Mouse (Mus musculus) heart, adult 2 months (tissue): ENCODE data around the gene Pdia4. TPM values are rescaled to one million over a fixed set of nuclear protein-coding genes. Genes with fewer than 3 reads are reported as not detected.

Experiments used
- DNase-seq, 2 experiments: peaks; one replicate each; pipeline ENCODE4 v3.0.0; 2021
- H3K27ac ChIP-seq: fragments of 200-600 bp; 2 replicates; pipeline ENCODE4 v1.8.1; 2022
- H3K27me3 ChIP-seq: fragments of 200-500 bp; 2 replicates; pipeline ENCODE4 v1.6.1; 2012; ENCODE audit warnings: mild to moderate bottlenecking, low read length, inconsistent platforms, mixed read lengths; ENCODE audit not compliant: control insufficient read depth, insufficient read depth
- H3K36me3 ChIP-seq: fragments of 200-500 bp; 2 replicates; pipeline ENCODE4 v1.6.1; 2012; ENCODE audit warnings: low read length, inconsistent platforms; ENCODE audit not compliant: control insufficient read depth, insufficient read depth
- H3K4me1 ChIP-seq: fragments of 200-500 bp; 2 replicates; pipeline ENCODE4 v1.6.1; 2011; ENCODE audit warnings: low read length; ENCODE audit not compliant: control insufficient read depth, insufficient read depth
- H3K4me3 ChIP-seq: fragments of 200-600 bp; 2 replicates; pipeline ENCODE4 v1.8.1; 2022
- H3K79me2 ChIP-seq: fragments of 200-500 bp; replicated peaks from 2 replicates; pipeline ENCODE4 v1.6.1; 2012; ENCODE audit warnings: mild to moderate bottlenecking, inconsistent platforms, low read length, moderate library complexity, mixed read lengths; ENCODE audit not compliant: control insufficient read depth, insufficient read depth
- H3K9ac ChIP-seq: fragments of 200-500 bp; 2 replicates; pipeline ENCODE4 v1.6.1; 2012; ENCODE audit warnings: low read depth, mild to moderate bottlenecking, control low read depth, inconsistent platforms, low read length, mixed read lengths
- CTCF ChIP-seq: fragments of 200-600 bp; IDR thresholded peaks from 2 replicates; pipeline ENCODE4 v1.8.1; 2022; ENCODE audit warnings: antibody characterized with exemption, mild to moderate bottlenecking, moderate library complexity
- EP300 ChIP-seq: fragments of 200-500 bp; IDR thresholded peaks from 2 replicates; pipeline ENCODE4 v1.6.1; 2011; ENCODE audit warnings: low read depth, low read length, control low read depth; ENCODE audit not compliant: insufficient read depth
- POLR2A ChIP-seq: fragments of 200-500 bp; IDR thresholded peaks from 2 replicates; pipeline ENCODE4 v1.6.1; 2011; ENCODE audit warnings: mild to moderate bottlenecking, low read depth, low read length, control low read depth; ENCODE audit not compliant: insufficient read depth
- WGBS: fragments of 180-500 bp; shearing (Covaris S2); methylation state at CpG from one replicate; pipeline ENCODE4 v1.1.7; 2018; 5-methylcytosine and 5-hydroxymethylcytosine counted together
- intact Hi-C: fragments of 180-260 bp; cut with DNase I; formaldehyde crosslinking; loops from one replicate; pipeline ENCODE4 v1.15.1; 2025
- polyA plus RNA-seq: library from polyadenylated mRNA; depleted of rRNA; stranded (reverse); fragments of >200 nt; gene quantifications from 2 replicates; pipeline ENCODE4 v1.2.3, GENCODE M21; 2012
- total RNA-seq, 2 experiments: library from RNA; stranded (reverse); gene quantifications; 2 replicates each; pipeline ENCODE4 v1.2.3; 2021

The Pdia4 gene
- total and polyA plus RNA-seq, 3 experiments = 14.0 to 46.0 (median 44.1) TPM

- Histone ChIP-seq H3K27ac (no peak overlapping the region), H3K36me3 (peaks cover 7% of the 10 kb centered on the region), H3K4me1 (peaks cover 2% of the 10 kb centered on the region; the same call in 1 of the 2 replicates), H3K9ac (no peak overlapping the region), H3K27me3 (no peaks in the 10 kb centered on the region), H3K4me3 (no peak overlapping the region), H3K79me2 (peaks cover 4% of the 10 kb centered on the region)
- 96% methylated on average over 1 of the region's 1 CpGs for WGBS
- TF ChIP-seq CTCF (no peak), EP300 (no peak), POLR2A (no peak)
- no peak for DNase-seq
- intact Hi-C loops = no loop called here
Observed at GRCm38 (mm10) chr6:47841077-47841476, 27.8 kb upstream of the Pdia4 start.

DNA sequence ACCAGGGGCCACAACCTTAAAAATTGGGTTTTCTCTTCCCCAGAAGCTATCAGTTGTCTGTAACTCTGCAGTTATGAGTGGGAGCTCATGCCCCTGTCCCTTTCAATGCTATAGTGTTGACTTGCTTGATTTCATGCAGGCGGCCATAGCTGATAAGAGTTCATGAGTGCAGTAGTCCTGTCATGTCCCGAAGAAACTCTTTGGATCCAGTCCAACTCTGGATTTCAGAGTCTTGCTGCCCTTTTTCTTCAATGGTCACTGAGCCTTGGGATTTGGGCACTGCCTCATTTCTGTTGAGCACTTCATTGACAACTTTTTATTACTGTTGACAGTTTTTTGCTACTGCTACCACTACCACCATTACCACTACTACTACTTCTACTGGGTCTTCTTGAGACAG is 24.4 kb upstream of the Pdia4 start:
- DNase-seq = no peak

DNA sequence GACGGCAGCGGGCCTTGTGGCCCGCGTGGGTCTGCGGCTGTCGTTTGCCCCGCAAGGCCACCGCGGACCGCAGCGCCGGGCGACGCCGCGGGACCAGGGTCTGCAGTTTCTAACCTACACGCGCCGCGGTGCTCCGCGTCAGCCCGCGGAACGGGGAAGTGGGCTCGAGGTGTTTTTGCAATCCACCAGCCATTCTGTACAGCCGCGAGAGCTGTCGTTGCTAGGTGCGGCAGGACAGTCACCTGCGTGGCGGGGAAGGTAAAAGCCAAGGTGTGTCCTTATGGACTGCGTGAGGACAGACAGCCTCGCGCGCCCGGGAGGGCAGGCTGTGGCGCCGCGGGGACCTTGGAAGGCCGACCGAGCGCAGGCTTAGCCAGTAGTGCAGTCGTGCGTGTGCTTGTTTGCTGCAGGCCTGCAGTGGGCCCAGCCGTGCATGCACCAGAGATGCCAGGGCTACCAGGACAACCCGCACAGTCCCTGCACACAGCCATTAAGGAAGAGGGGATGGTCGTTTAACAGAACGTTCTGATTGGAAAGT is 22.8 kb upstream of the Pdia4 start:
- H3K4me1 ChIP-seq = peaks cover 3% of the 10 kb centered on the region
- TF ChIP-seq CTCF = no peak
- no peak for TF ChIP-seq EP300
- TF ChIP-seq POLR2A = no peak
- H3K9ac ChIP-seq = peak overlapping the region; percentile 91
- DNase-seq = peak in 1 of 2 experiments; percentile 60
- H3K4me3 ChIP-seq = peak overlapping the region; percentile 77
- H3K79me2 ChIP-seq = peaks cover 1% of the 10 kb centered on the region; the same call in 1 of the 2 replicates
- WGBS = under 1% methylated on average over 49 of the region's 49 CpGs
- H3K36me3 ChIP-seq = peaks cover 7% of the 10 kb centered on the region
- H3K27ac ChIP-seq = peak overlapping the region; percentile 79
- H3K27me3 ChIP-seq = no peaks in the 10 kb centered on the region
- intact Hi-C loops = loop anchor here (1.0 to 10.0 kb wide), 4 partner anchors 41 to 249 kb away; partner anchors contain the start of genes Zfp212, Zfp282, Zfp746 and Zfp777

More for the DNA sequence above, 24.4 kb upstream of the Pdia4 start:
- H3K36me3 ChIP-seq = peaks cover 7% of the 10 kb centered on the region
- H3K27ac ChIP-seq = no peak overlapping the region
- H3K4me3 ChIP-seq = no peak overlapping the region
- H3K79me2 ChIP-seq = peaks cover 4% of the 10 kb centered on the region
- H3K9ac ChIP-seq = no peak overlapping the region
- intact Hi-C loops = loop anchor here (5.0 to 10.0 kb wide), 3 partner anchors 85 to 247 kb away; partner anchors contain the start of genes Zfp212, Zfp746 and Zfp777
- 28% methylated on average over 2 of the region's 2 CpGs for WGBS
- no peaks in the 10 kb centered on the region for H3K27me3 ChIP-seq
- peaks cover 3% of the 10 kb centered on the region for H3K4me1 ChIP-seq
- TF ChIP-seq EP300 = no peak
- TF ChIP-seq POLR2A = no peak
- no peak for TF ChIP-seq CTCF

DNA sequence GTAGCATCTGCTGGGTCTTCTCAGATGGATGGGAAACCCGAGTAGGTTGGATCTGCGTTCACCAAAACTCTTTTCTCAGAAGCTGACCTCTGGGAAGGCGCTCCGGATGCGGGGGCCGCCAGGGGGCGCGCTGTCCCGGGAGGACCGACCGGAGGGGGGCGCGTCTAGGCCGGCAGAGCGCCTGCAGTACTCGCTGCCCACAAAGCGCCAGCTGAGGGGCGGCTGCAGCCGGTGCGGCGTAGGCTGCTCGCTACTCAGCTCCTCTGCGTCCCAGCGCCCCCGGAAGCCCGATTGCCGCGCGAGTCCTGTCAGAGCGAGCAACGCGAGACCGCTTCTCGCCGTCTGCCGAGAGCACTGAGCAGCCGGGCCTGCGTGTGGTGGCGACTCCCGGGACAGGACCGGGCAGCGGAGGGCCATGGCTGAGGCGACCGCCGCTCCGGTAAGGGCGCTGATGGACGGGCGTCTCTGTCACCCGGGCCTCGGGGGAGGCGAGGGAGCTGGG is 22.3 kb upstream of the Pdia4 start, which contains the start of gene Zfp398:
Zfp398 (plus strand) TSS at position 180 of the 502 bp plus-strand sequence.
- Histone ChIP-seq H3K27ac (peak within 1 kb of the TSS; percentile 79), H3K4me3 (peak within 1 kb of the TSS; percentile 77), H3K36me3 (peaks cover 7% of the 10 kb centered on the region), H3K9ac (peak within 1 kb of the TSS; percentile 91), H3K27me3 (no peaks in the 10 kb centered on the region), H3K79me2 (peaks cover 1% of the 10 kb centered on the region; the same call in 1 of the 2 replicates), H3K4me1 (peaks cover 4% of the 10 kb centered on the region)
- no peak for TF ChIP-seq EP300
- no peak; the same call in 1 of the 2 replicates for TF ChIP-seq CTCF
- TF ChIP-seq POLR2A = peak; percentile 68
- WGBS = under 1% methylated on average over 52 of the region's 52 CpGs
- intact Hi-C loops = loop anchor here (1.0 to 10.0 kb wide), 4 partner anchors 42 to 249 kb away; partner anchors contain the start of genes Zfp212, Zfp282, Zfp746 and Zfp777
- peak; percentile 96 to 98 for DNase-seq

DNA sequence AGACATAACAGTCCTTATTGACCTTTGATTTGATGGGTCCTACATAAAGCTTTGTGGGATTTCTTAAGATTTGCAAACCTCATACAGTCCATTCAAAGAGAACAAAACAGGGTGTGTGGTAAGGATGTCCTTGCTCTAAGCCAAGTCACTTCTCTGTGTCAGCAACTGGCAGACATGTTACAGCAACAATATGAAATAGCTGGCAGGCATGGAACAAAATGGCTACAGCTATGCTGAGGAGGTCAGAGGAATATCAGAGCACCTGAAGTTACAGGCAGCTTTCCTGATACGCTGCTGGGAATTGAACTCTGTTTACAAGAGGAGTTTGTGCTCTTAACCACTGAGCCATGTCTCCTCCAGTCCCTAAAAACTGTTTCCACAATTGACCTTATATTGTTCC is 19.0 kb upstream of the Pdia4 start:
- Histone ChIP-seq H3K4me1 (peaks cover 4% of the 10 kb centered on the region), H3K4me3 (no peak overlapping the region), H3K36me3 (peaks cover 3% of the 10 kb centered on the region), H3K27ac (no peak overlapping the region), H3K79me2 (no peaks in the 10 kb centered on the region), H3K27me3 (no peaks in the 10 kb centered on the region), H3K9ac (no peak overlapping the region)
- 85% methylated on average over 1 of the region's 1 CpGs for WGBS
- intact Hi-C loops = loop anchor here (10.0 kb wide), 2 partner anchors 213 to 253 kb away; partner anchors contain the start of genes Zfp746 and Zfp777
- no peak for DNase-seq
- no peak for TF ChIP-seq POLR2A
- no peak for TF ChIP-seq CTCF
- no peak for TF ChIP-seq EP300
